Mouse (Mus musculus) G1E (cell line): Measurements from ENCODE around the gene Sacs.

Source experiments
- CTCF ChIP-seq: IDR thresholded peaks from 2 replicates; pipeline ENCODE4 v1.5.1; 2012; ENCODE audit warnings: low read depth, low read length, inconsistent platforms, mixed read lengths
- GATA1 ChIP-seq: IDR thresholded peaks from 2 replicates; pipeline ENCODE4 v1.6.1; 2012; ENCODE audit warnings: borderline replicate concordance, low read length, inconsistent platforms, mixed read lengths
- GATA2 ChIP-seq: IDR thresholded peaks from 2 replicates; pipeline ENCODE4 v1.6.1; 2012; ENCODE audit warnings: low read depth, low read length, inconsistent platforms, borderline replicate concordance
- POLR2AphosphoS5 ChIP-seq: IDR thresholded peaks from 2 replicates; pipeline ENCODE4 v1.6.1; 2012; ENCODE audit warnings: low read depth, low read length, inconsistent platforms; ENCODE audit not compliant: insufficient replicate concordance
- TAL1 ChIP-seq: conservative IDR thresholded peaks from 2 replicates; pipeline ENCODE4 v1.6.1; 2012; ENCODE audit warnings: low read depth, low read length, inconsistent platforms, mixed read lengths

GRCm38 (mm10) chr14:61132556-61132955 is 5.7 kb upstream of the Sacs start:
- no peak for TF ChIP-seq GATA1
- TF ChIP-seq CTCF = no peak
- no peak for TF ChIP-seq POLR2AphosphoS5
- no peak for TF ChIP-seq TAL1
- TF ChIP-seq GATA2 = no peak
